Mouse (Mus musculus) liver, adult 2 months (tissue): ENCODE measurements around the gene Katnb1. TPM values are rescaled to one million over a fixed set of nuclear protein-coding genes. Genes with fewer than 3 reads are reported as not detected.
A peak's percentile ranks its signal among the peaks of the same experiment; 100 is the strongest.

ENCODE experiments used
- DNase-seq: peaks from one replicate; pipeline ENCODE4 v3.0.0-alpha.2; 2011; ENCODE audit warnings: low read depth, low spot score; ENCODE audit errors: extremely low read depth
- H3K27ac ChIP-seq: fragments of 200-500 bp; replicated peaks from 2 replicates; pipeline ENCODE4 v1.5.1; 2012; ENCODE audit warnings: low read depth, mild to moderate bottlenecking, control low read depth, inconsistent platforms, low read length; ENCODE audit not compliant: insufficient read depth
- H3K27me3 ChIP-seq: fragments of 200-500 bp; 2 replicates; pipeline ENCODE4 v1.6.1; 2012; ENCODE audit warnings: mild to moderate bottlenecking, moderate library complexity, low read length, inconsistent platforms; ENCODE audit not compliant: control insufficient read depth, insufficient read depth
- H3K36me3 ChIP-seq: fragments of 200-500 bp; 2 replicates; pipeline ENCODE4 v1.6.1; 2012; ENCODE audit warnings: low read length, inconsistent platforms; ENCODE audit not compliant: control insufficient read depth, insufficient read depth
- H3K4me1 ChIP-seq: fragments of 200-500 bp; 2 replicates; pipeline ENCODE4 v1.6.1; 2011; ENCODE audit warnings: low read length; ENCODE audit not compliant: control insufficient read depth, insufficient read depth
- H3K4me3 ChIP-seq: fragments of 200-500 bp; 2 replicates; pipeline ENCODE4 v1.5.1; 2011; ENCODE audit warnings: low read depth, mild to moderate bottlenecking, control low read depth, low read length, moderate library complexity; ENCODE audit not compliant: insufficient read depth
- H3K79me2 ChIP-seq: fragments of 200-500 bp; 2 replicates; pipeline ENCODE4 v1.6.1; 2012; ENCODE audit warnings: inconsistent platforms, mild to moderate bottlenecking, low read length, moderate library complexity; ENCODE audit not compliant: control insufficient read depth, insufficient read depth
- H3K9ac ChIP-seq: fragments of 200-500 bp; 2 replicates; pipeline ENCODE4 v1.6.1; 2012; ENCODE audit warnings: low read depth, mild to moderate bottlenecking, control low read depth, inconsistent platforms, low read length
- CTCF ChIP-seq: fragments of 200-500 bp; IDR thresholded peaks from 2 replicates; pipeline ENCODE4 v1.5.1; 2011; ENCODE audit warnings: low read depth, low read length, control low read depth
- POLR2A ChIP-seq: fragments of 200-500 bp; IDR thresholded peaks from 2 replicates; pipeline ENCODE4 v1.6.1; 2011; ENCODE audit warnings: low read length, control low read depth; ENCODE audit not compliant: insufficient read depth; ENCODE audit errors: extremely low read depth
- WGBS: fragments of 180-500 bp; shearing (Covaris S2); methylation state at CpG from one replicate; pipeline ENCODE4 v1.1.7; 2018; 5-methylcytosine and 5-hydroxymethylcytosine counted together
- polyA plus RNA-seq: library from polyadenylated mRNA; depleted of rRNA; stranded (reverse); fragments of >200 nt; gene quantifications from 2 replicates; pipeline ENCODE4 v1.2.3, GENCODE M21; 2012
- total RNA-seq: library from RNA; depleted of rRNA; stranded (reverse); fragments of >200 nt; gene quantifications from 2 replicates; pipeline ENCODE4 v1.2.3, GENCODE M21; 2014

Gene Katnb1
- total and polyA plus RNA-seq, 2 experiments, result 1.3 to 3.2 TPM

GRCm38 (mm10) chr8:95099009-95099408 is 18.0 kb downstream of the Katnb1 start:
- Histone ChIP-seq H3K4me1 (no peaks in the 10 kb centered on the region), H3K9ac (no peak overlapping the region), H3K27ac (no peak overlapping the region), H3K36me3 (peaks cover 7% of the 10 kb centered on the region; the same call in 1 of the 2 replicates), H3K79me2 (no peaks in the 10 kb centered on the region), H3K27me3 (no peaks in the 10 kb centered on the region), H3K4me3 (no peak overlapping the region)
- WGBS, result 34% methylated on average over 5 of the region's 5 CpGs
- peak; percentile 99 for TF ChIP-seq CTCF
- TF ChIP-seq POLR2A, result no peak
- DNase-seq, result no peak

GRCm38 (mm10) chr8:95101972-95102371 is 21.0 kb downstream of the Katnb1 start:
- Histone ChIP-seq H3K79me2 (no peaks in the 10 kb centered on the region), H3K4me1 (no peaks in the 10 kb centered on the region), H3K9ac (no peak overlapping the region), H3K27me3 (no peaks in the 10 kb centered on the region), H3K4me3 (no peak overlapping the region), H3K27ac (no peak overlapping the region), H3K36me3 (peaks cover 21% of the 10 kb centered on the region)
- no peak for DNase-seq
- peak; percentile 8; the same call in 1 of the 2 replicates for TF ChIP-seq CTCF
- no peak for TF ChIP-seq POLR2A
- WGBS, result 87% methylated on average over 4 of the region's 4 CpGs

GRCm38 (mm10) chr8:95107306-95107705 is 26.3 kb downstream of the Katnb1 start:
- Histone ChIP-seq H3K79me2 (no peaks in the 10 kb centered on the region), H3K27me3 (no peaks in the 10 kb centered on the region), H3K4me1 (no peaks in the 10 kb centered on the region), H3K36me3 (peaks cover 29% of the 10 kb centered on the region), H3K4me3 (no peak overlapping the region), H3K27ac (no peak overlapping the region), H3K9ac (no peak overlapping the region)
- TF ChIP-seq CTCF, result no peak
- no peak for TF ChIP-seq POLR2A
- WGBS, result 59% methylated on average over 13 of the region's 13 CpGs
- no peak for DNase-seq

- Histone ChIP-seq H3K4me3 (no peak overlapping the region), H3K27ac (no peak overlapping the region), H3K36me3 (peaks cover 6% of the 10 kb centered on the region; the same call in 1 of the 2 replicates), H3K27me3 (no peaks in the 10 kb centered on the region), H3K79me2 (no peaks in the 10 kb centered on the region), H3K4me1 (no peaks in the 10 kb centered on the region), H3K9ac (no peak overlapping the region)
- no peak for DNase-seq
- 54% methylated on average over 3 of the region's 3 CpGs for WGBS
- TF ChIP-seq CTCF (no peak), POLR2A (no peak)
Measured at GRCm38 (mm10) chr8:95112594-95112993, 31.6 kb downstream of the Katnb1 start.

GRCm38 (mm10) chr8:95113108-95113507 is 32.1 kb downstream of the Katnb1 start:
- Histone ChIP-seq H3K27ac (no peak overlapping the region), H3K4me1 (no peaks in the 10 kb centered on the region), H3K4me3 (no peak overlapping the region), H3K36me3 (peaks cover 3% of the 10 kb centered on the region; the same call in 1 of the 2 replicates), H3K79me2 (no peaks in the 10 kb centered on the region), H3K9ac (no peak overlapping the region), H3K27me3 (no peaks in the 10 kb centered on the region)
- 81% methylated on average over 4 of the region's 4 CpGs for WGBS
- DNase-seq, result no peak
- TF ChIP-seq CTCF, result no peak
- TF ChIP-seq POLR2A, result no peak

- Histone ChIP-seq H3K36me3 (peaks cover under 1% of the 10 kb centered on the region; the same call in 1 of the 2 replicates), H3K9ac (no peak overlapping the region), H3K27me3 (no peaks in the 10 kb centered on the region), H3K79me2 (no peaks in the 10 kb centered on the region), H3K4me3 (no peak overlapping the region), H3K4me1 (no peaks in the 10 kb centered on the region), H3K27ac (no peak overlapping the region)
- no peak for DNase-seq
- WGBS, result 82% methylated on average over 3 of the region's 3 CpGs
- peak; percentile 57 for TF ChIP-seq CTCF
- no peak for TF ChIP-seq POLR2A
Measured at GRCm38 (mm10) chr8:95113750-95114149, 32.8 kb downstream of the Katnb1 start.
